Mouse (Mus musculus): ENCODE data around the gene Ccnjl.

GRCm38 (mm10) chr11:43484652-43485051 lies 43.9 kb upstream of the Ccnjl start:
- TF ChIP-seq POLR2A (IDR thresholded peaks at IDR 0.05; ENCODE audit: extremely low read depth, insufficient read depth, low read length): no peak
- no peak for TF ChIP-seq CTCF (IDR thresholded peaks at IDR 0.05; ENCODE audit: extremely low read depth, insufficient read depth, low read length)

All from cortical plate, adult 2 months (tissue).